Mouse (Mus musculus): ENCODE results near the gene Ptpn23. TPM values are rescaled to one million over a fixed set of nuclear protein-coding genes. Genes with fewer than 3 reads are reported as not detected.

Gene Ptpn23
- polyA plus RNA-seq, 2 experiments: 2.8 to 4.3 TPM

- Histone ChIP-seq H3K9ac (replicated peaks) (no peak overlapping the region), H3K4me1 (replicated peaks; ENCODE audit: control insufficient read depth in 2 of 2, insufficient read depth in 2 of 2, low read length in 1 of 2) (peaks cover 0 to 11% of the 10 kb centered on the region in 2 experiments; a peak in 2 of 4 replicates)
Observed at GRCm38 (mm10) chr9:110340037-110340750, 67.8 kb downstream of the Ptpn23 start.

More at GRCm38 (mm10) chr9:110340037-110340750, 67.8 kb downstream of the Ptpn23 start:
- H3K9me3 ChIP-seq (ENCODE audit: control insufficient read depth, low read length): no peaks in the 10 kb centered on the region
- no peak overlapping the region for H3K4me2 ChIP-seq (ENCODE audit: low read depth)
- ATAC-seq (ENCODE audit: insufficient read depth): no peak
- no peaks in the 10 kb centered on the region for H3K36me3 ChIP-seq (replicated peaks; ENCODE audit: control insufficient read depth, insufficient read depth, low read depth)
- H3K27ac ChIP-seq: no peak overlapping the region
- H3K4me3 ChIP-seq (ENCODE audit: insufficient read depth in 1 of 2, low read depth in 2 of 2, low read length in 2 of 2): no peak overlapping the region
- 62% methylated on average over 5 of the region's 5 CpGs for WGBS (ENCODE audit: insufficient replicate concordance)
- no peaks in the 10 kb centered on the region for H3K27me3 ChIP-seq (ENCODE audit: control insufficient read depth, insufficient read depth, low read length)
- DNase-seq (ENCODE audit: low read depth in 3 of 3, low spot score in 3 of 3): no peak
- no peak for TF ChIP-seq EP300 (IDR thresholded peaks at IDR 0.05; ENCODE audit: low read depth)
- TF ChIP-seq CTCF (IDR thresholded peaks at IDR 0.05; ENCODE audit: low read depth): no peak

Other genes starting within 250 kb of the Ptpn23 start
- 0.13 and 0.26 TPM in 2 replicates for gene Cspg5, start 164.4 kb downstream of the Ptpn23 start, polyA plus RNA-seq (2012; rRNA removed)
- 0.11 and 0.13 TPM in 2 replicates for gene Cspg5, start 164.4 kb downstream of the Ptpn23 start, polyA plus RNA-seq (2014; fragmentation: Nextera tagmentation; extraction: Ambion mirVana)
- 7.7 and 8.0 TPM in 2 replicates for gene Elp6, start 103.0 kb downstream of the Ptpn23 start, polyA plus RNA-seq (2012; rRNA removed)
- gene Elp6, start 103.0 kb downstream of the Ptpn23 start, polyA plus RNA-seq (2014; fragmentation: Nextera tagmentation; extraction: Ambion mirVana): 6.3 and 7.5 TPM in 2 replicates
- 9.4 and 12.3 TPM in 2 replicates for gene Scap, start 74.9 kb downstream of the Ptpn23 start, polyA plus RNA-seq (2012; rRNA removed)
- gene Scap, start 74.9 kb downstream of the Ptpn23 start, polyA plus RNA-seq (2014; fragmentation: Nextera tagmentation; extraction: Ambion mirVana): 15.6 and 18.9 TPM in 2 replicates
- gene Ngp, start 11.5 kb upstream of the Ptpn23 start, polyA plus RNA-seq (2012; rRNA removed): 38.4 and 42.6 TPM in 2 replicates
- 91.5 and 124 TPM in 2 replicates for gene Ngp, start 11.5 kb upstream of the Ptpn23 start, polyA plus RNA-seq (2014; fragmentation: Nextera tagmentation; extraction: Ambion mirVana)
- gene Klhl18, start 68.5 kb upstream of the Ptpn23 start, polyA plus RNA-seq (2012; rRNA removed): 2.4 and 2.8 TPM in 2 replicates
- 1.8 and 2.4 TPM in 2 replicates for gene Klhl18, start 68.5 kb upstream of the Ptpn23 start, polyA plus RNA-seq (2014; fragmentation: Nextera tagmentation; extraction: Ambion mirVana)
- gene Kif9, start 68.7 kb upstream of the Ptpn23 start, polyA plus RNA-seq (2012; rRNA removed): 0.10 and 0.19 TPM in 2 replicates
- gene Kif9, start 68.7 kb upstream of the Ptpn23 start, polyA plus RNA-seq (2014; fragmentation: Nextera tagmentation; extraction: Ambion mirVana): 0.10 and 0.37 TPM in 2 replicates
- 21.4 and 25.0 TPM in 2 replicates for gene Setd2, start 124.4 kb upstream of the Ptpn23 start, polyA plus RNA-seq (2012; rRNA removed)
- 12.4 and 14.2 TPM in 2 replicates for gene Setd2, start 124.4 kb upstream of the Ptpn23 start, polyA plus RNA-seq (2014; fragmentation: Nextera tagmentation; extraction: Ambion mirVana)
- gene Nradd, start 216.2 kb upstream of the Ptpn23 start, polyA plus RNA-seq (2012; rRNA removed): 1.4 and 1.5 TPM in 2 replicates
- 0.67 and 0.75 TPM in 2 replicates for gene Nradd, start 216.2 kb upstream of the Ptpn23 start, polyA plus RNA-seq (2014; fragmentation: Nextera tagmentation; extraction: Ambion mirVana)
- gene Nbeal2, start 245.9 kb upstream of the Ptpn23 start, polyA plus RNA-seq (2012; rRNA removed): 4.2 and 4.3 TPM in 2 replicates
- gene Nbeal2, start 245.9 kb upstream of the Ptpn23 start, polyA plus RNA-seq (2014; fragmentation: Nextera tagmentation; extraction: Ambion mirVana): 1.6 TPM in 2 replicates
- 42.3 and 64.5 TPM in 2 replicates for gene Ccdc12, start 248.3 kb upstream of the Ptpn23 start, polyA plus RNA-seq (2012; rRNA removed)
- gene Ccdc12, start 248.3 kb upstream of the Ptpn23 start, polyA plus RNA-seq (2014; fragmentation: Nextera tagmentation; extraction: Ambion mirVana): 60.4 and 66.0 TPM in 2 replicates